Mouse (Mus musculus) heart, adult 8-10 months (tissue): Measurements from ENCODE around the gene Stx6. TPM values are rescaled to one million over a fixed set of nuclear protein-coding genes. Genes with fewer than 3 reads are reported as not detected.

Experiments
- DNase-seq: peaks from one replicate; pipeline ENCODE4 v3.0.0; 2022; ENCODE audit warnings: low spot score
- total RNA-seq, 4 experiments: library from RNA; stranded (reverse); gene quantifications; 2 replicates each; pipeline ENCODE4 v1.2.4; 2022

The Stx6 gene
- total RNA-seq, 4 experiments from 2014 or later: 20.0 to 24.4 (median 23.4) TPM

GRCm38 (mm10) chr1:155207859-155208258, 49.3 kb downstream of the Stx6 start:
- no peak for DNase-seq

GRCm38 (mm10) chr1:155210011-155210763, 51.7 kb downstream of the Stx6 start:
- DNase-seq: peak; percentile 60

- no peak for DNase-seq
Measured at GRCm38 (mm10) chr1:155211017-155211416, 52.5 kb downstream of the Stx6 start.

GRCm38 (mm10) chr1:155212081-155212480, 53.6 kb downstream of the Stx6 start:
- no peak for DNase-seq

DNA sequence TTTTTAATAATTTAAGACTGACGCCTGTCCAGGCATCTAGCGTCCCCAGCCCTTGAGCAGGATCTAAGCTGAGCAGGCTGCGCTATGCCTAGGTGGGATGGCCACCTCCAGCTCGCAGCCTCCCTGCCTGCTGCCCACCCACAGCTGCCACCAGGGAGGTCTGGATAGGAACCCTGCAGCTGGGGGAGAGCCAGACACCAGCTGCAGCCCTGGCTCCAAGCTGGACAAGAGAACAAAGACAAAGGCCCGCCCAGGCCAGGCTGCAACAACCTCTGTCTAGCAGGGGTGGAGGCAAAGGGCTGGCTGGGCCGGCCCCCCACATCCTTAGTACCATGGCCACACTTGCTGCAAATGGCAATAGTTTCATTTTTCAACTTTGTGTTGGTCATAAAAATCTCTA, 54.0 kb downstream of the Stx6 start:
- no peak for DNase-seq

DNA sequence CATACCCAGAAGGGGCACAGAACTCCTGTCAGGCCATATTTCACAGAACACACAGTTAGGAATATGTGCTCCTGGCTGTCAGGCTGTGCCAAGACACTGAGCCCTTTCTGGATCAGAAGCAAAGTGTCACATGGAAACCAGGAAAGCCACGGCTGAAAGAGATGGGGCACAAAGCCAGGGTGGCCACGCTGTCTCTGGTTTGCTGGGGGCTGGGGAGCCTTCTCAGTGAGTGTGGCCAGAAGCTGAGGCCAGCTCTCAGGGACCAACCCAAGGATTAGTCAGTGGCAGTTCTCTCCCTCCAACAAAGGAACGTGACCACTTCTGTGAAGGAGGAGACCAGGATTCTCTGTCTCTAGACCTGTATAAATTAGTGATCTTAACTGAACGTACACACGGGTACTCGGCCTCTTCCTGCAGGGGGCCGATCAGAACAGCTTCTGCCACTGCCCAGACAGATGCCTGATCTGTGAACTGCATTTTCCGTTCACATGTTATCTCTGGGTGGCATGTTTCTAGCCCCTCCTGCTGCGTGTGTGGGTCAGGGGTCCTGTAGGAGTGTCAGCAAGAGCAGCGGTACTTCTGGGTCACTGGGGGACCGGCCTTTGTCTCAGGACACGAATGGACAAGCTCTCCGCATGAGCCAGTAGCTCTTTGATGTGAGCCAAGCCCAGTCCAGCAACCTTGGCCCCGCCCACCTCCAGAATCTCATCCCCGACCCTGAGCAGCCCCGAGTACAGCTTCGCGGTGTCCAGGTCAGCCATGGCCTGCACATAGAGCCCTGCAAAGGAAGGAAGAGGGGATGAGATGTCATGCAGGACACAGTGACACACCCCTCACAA, 54.6 kb downstream of the Stx6 start:
- no peak for DNase-seq

DNA sequence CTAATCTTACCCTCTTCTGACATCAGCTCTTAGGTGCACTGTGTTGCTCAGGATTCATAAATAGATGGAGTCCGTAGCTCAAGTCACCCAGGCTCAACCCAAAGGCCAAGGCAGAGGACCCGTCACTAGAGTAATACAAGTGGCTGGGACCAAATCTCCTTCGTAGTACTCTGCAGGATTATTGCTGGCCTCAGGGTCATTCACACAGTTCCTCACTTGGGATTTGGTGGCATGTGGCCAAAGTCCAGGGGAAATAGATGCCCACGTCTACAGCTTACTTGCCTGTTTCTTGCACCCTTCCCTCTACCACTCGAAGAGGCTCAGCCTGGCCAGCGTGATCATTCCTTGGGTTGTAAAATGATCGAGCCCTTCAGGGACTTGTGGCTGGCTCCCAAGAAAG, 55.4 kb downstream of the Stx6 start:
- no peak for DNase-seq

- no peak for DNase-seq
Measured at GRCm38 (mm10) chr1:155215066-155215764, 56.7 kb downstream of the Stx6 start.

DNA sequence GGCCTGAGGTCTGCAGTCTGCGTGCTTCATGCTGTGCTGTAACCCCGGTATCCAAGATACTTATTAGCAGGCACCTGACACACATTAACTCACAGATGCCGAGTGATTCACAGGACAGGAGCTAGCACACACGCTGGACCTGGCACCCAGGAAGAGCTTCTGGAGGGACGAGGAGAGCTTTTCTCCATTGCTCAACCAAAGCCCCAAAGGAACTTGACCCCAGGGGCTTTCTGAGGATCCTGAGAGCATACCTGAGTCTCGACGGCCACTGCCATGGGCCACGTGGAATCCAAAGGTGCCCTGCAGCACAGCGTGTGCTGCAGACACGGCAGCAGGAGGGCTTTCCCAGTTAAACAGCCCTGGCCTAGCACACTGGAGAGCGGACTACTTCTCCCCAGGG, 57.8 kb downstream of the Stx6 start:
- DNase-seq: no peak

DNA sequence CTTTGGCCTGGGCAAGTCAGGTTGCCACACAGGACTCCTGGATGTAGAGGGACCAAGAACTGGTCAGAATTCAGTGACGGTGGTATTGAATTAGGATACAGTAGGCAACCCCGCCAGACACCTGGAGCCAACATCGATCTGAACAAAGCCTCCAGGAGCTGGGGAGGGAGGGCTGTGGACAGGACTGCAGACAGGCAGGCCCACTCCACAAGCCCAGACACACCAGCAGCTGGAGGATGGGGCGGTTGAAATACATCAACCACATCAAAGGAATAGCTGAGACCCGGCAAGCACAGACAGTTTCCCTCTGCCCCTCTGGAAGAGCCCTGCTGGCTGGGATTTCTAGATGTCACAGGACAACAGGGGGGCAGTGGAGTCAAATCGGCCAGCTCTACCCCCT, 58.3 kb downstream of the Stx6 start:
- no peak for DNase-seq

GRCm38 (mm10) chr1:155217865-155218541, 59.5 kb downstream of the Stx6 start:
- no peak for DNase-seq

- no peak for DNase-seq
Measured at GRCm38 (mm10) chr1:155218924-155219323, 60.4 kb downstream of the Stx6 start.

GRCm38 (mm10) chr1:155222101-155222669, 63.7 kb downstream of the Stx6 start:
- no peak for DNase-seq

GRCm38 (mm10) chr1:155223036-155223435, 64.5 kb downstream of the Stx6 start:
- DNase-seq: no peak

- no peak for DNase-seq
Measured at GRCm38 (mm10) chr1:155223849-155224554, 65.5 kb downstream of the Stx6 start.

DNA sequence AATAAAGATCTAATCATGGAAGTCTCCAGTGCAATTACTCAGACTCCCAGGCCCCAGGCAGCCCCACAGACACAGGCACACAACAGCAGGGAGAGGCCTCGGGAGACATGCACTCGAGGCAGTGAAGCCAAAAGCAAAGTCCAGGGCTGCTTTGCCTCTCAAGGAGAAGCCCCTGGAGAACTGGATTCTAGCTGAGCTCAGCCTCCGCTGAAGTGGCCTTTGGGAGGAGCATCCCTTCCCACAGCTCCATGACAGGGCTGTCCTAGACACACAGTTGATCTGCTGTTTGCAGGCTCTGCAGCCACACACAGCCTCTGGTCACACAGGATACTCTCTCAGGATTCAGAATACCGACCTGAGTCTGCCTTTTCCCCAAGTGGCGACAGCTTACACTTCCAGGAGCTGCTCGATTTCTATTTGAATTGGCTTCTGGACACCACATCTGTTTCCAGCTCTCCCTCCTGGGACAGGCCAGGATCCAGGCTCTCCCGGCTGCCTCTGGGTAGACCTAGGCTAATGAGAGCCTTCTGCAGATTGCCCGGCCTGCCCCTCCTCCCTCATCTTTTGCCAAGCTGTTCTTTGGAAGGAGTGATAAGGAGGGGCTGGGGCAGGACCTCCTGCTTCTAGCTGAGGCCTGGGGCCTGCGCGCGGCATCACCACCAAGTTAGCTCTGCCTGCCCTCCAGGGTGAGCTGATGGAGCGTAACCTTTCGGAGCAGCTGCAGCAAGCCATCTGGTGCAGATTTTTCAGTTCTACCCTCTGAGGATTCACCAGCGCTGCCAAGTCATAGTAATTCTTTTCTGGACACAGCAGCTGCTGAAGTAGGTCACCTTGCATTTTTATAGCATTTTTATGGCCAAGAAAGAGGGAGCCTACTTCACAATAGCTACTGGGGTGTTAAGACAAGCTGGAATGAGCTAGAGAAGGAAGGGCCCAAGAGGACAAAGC, 71.2 kb downstream of the Stx6 start:
- no peak for DNase-seq

DNA sequence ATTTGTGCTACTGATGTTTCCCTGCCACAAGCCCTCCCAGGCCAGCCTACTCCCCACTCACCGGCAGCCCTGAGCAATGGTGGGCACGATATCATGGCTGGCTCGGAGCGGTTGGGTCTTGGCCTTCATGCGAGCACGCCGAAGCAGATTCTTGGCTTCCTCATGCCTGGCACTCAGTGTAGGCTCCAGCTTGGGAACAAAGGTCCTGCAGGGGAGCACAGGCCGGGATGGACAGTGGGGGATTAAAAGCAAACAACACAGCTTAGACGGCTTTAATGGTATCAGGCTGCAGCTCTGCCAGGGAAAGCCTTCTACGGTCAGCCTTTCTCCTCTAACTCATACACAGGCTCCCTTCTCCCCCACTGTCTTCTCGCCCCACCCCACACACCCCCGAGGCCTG, 73.9 kb downstream of the Stx6 start:
- no peak for DNase-seq

- no peak for DNase-seq
Measured at GRCm38 (mm10) chr1:155232786-155233185, 74.3 kb downstream of the Stx6 start.

DNA sequence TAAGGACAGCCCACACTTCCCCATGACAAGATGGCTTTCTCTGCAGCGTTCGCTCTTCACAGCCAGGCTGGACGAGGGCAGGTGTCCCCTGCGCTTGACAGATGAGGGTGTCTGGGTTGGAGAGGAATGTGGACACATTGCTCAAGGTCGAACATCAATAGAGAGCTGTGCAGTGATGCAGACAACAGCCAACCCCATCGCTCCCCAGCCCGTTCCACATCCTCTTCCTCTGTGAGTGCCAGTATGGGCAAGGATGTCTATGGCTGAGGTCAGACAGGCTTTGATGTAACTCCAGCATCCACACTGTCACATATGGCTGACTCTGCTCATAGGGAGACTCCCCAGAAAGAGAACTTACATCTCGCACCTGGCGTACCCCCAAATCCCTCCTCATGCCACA, 74.9 kb downstream of the Stx6 start:
- no peak for DNase-seq
